Mouse (Mus musculus) brain, embryonic 14.5 days (tissue): ENCODE results near the gene Kyat3. TPM values are rescaled to one million over a fixed set of nuclear protein-coding genes. Genes with fewer than 3 reads are reported as not detected.
"Not testable (repeated sequence)": the region's sequence is repeated elsewhere in the genome, so short reads cannot be mapped to it uniquely, and the experiment has no call there.

Experiments
- DNase-seq: peaks from one replicate; pipeline ENCODE4 v3.0.0-alpha.2; 2011; ENCODE audit warnings: low read depth
- CTCF ChIP-seq: fragments of 200-500 bp; IDR thresholded peaks from 2 replicates; pipeline ENCODE4 v1.5.1; 2012; ENCODE audit warnings: inconsistent platforms, mild to moderate bottlenecking, moderate library complexity, borderline replicate concordance; ENCODE audit not compliant: insufficient read depth, insufficient read length; ENCODE audit errors: extremely low read depth
- POLR2A ChIP-seq: fragments of 200-500 bp; IDR thresholded peaks from 2 replicates; pipeline ENCODE4 v1.6.1; 2012; ENCODE audit warnings: mild to moderate bottlenecking, inconsistent platforms, borderline replicate concordance; ENCODE audit not compliant: poor library complexity, insufficient read depth, insufficient read length, severe bottlenecking; ENCODE audit errors: extremely low read depth
- polyA plus RNA-seq: library from polyadenylated mRNA; depleted of rRNA; stranded (reverse); fragments of >200 nt; gene quantifications from 2 replicates; pipeline ENCODE4 v1.2.3, GENCODE M21; 2012; rRNA removed

Kyat3 gene
- 3.2 and 3.6 TPM in 2 replicates for polyA plus RNA-seq

GRCm38 (mm10) chr3:142700442-142701322 lies at the start of gene Kyat3:
Gene Kyat3, plus strand, starts transcription at chr3:142701051.
- DNase-seq: peak; percentile 98
- TF ChIP-seq CTCF (0 out of 2 replicates have a peak, but pooled peaks have one; percentile 4), POLR2A (no peak)

- no peak for DNase-seq
- TF ChIP-seq CTCF (no peak), POLR2A (no peak)
These were observed 36.1 kb upstream of the Kyat3 start for GRCm38 (mm10) chr3:142664723-142665122.

- DNase-seq: peak; percentile 35
- TF ChIP-seq POLR2A: no peak
- no peak for TF ChIP-seq CTCF
These were observed 26.2 kb upstream of the Kyat3 start for GRCm38 (mm10) chr3:142674607-142675006.

- no peak for DNase-seq
- TF ChIP-seq POLR2A (no peak), CTCF (no peak)
These were observed 12.9 kb upstream of the Kyat3 start for GRCm38 (mm10) chr3:142687939-142688338.

- no peak for DNase-seq
- TF ChIP-seq CTCF (no peak), POLR2A (no peak)
These were observed 12.5 kb upstream of the Kyat3 start for GRCm38 (mm10) chr3:142688353-142688752.

- no peak for DNase-seq
- no peak for TF ChIP-seq CTCF
- TF ChIP-seq POLR2A: no peak
These were observed 4.3 kb upstream of the Kyat3 start for GRCm38 (mm10) chr3:142696517-142696916.

- no peak for TF ChIP-seq POLR2A
- TF ChIP-seq CTCF: no peak
- no peak for DNase-seq
These were observed 647 bp downstream of the Kyat3 start for GRCm38 (mm10) chr3:142701407-142701989.

GRCm38 (mm10) chr3:142706581-142707444 lies 6.0 kb downstream of the Kyat3 start:
- no peak for TF ChIP-seq POLR2A
- TF ChIP-seq CTCF: no peak

GRCm38 (mm10) chr3:142708181-142708848 lies 7.5 kb downstream of the Kyat3 start:
- not testable (repeated sequence) for DNase-seq

More at GRCm38 (mm10) chr3:142706581-142707444, 6.0 kb downstream of the Kyat3 start:
- DNase-seq: no peak

GRCm38 (mm10) chr3:142708849-142709419 lies 8.1 kb downstream of the Kyat3 start:
- TF ChIP-seq POLR2A (no peak), CTCF (peak; percentile 81; the same call in 1 of the 2 replicates)
- DNase-seq: peak; percentile 84

GRCm38 (mm10) chr3:142710360-142711007 lies 9.6 kb downstream of the Kyat3 start:
- peak; percentile 71; the same call in 1 of the 2 replicates for TF ChIP-seq CTCF
- TF ChIP-seq POLR2A: no peak
- peak; percentile 76 for DNase-seq

- DNase-seq: no peak
- no peak for TF ChIP-seq CTCF
- TF ChIP-seq POLR2A: no peak
These were observed 10.5 kb downstream of the Kyat3 start for GRCm38 (mm10) chr3:142711372-142711771.

- not testable (repeated sequence) for DNase-seq
These were observed 11.7 kb downstream of the Kyat3 start for GRCm38 (mm10) chr3:142712401-142713040.
